Mouse (Mus musculus) liver, adult (tissue): ENCODE measurements around the gene Ifnk.

Experiments used
- GATA4 ChIP-seq: IDR thresholded peaks from 2 replicates; pipeline ENCODE4 v1.6.1; 2014; ENCODE audit warnings: mild to moderate bottlenecking, low read length; ENCODE audit not compliant: insufficient replicate concordance

Gene Ifnk

GRCm38 (mm10) chr4:35151756-35152155, at the start of gene Ifnk:
Gene Ifnk, plus strand, starts transcription at chr4:35152056.
- no peak for TF ChIP-seq GATA4

DNA sequence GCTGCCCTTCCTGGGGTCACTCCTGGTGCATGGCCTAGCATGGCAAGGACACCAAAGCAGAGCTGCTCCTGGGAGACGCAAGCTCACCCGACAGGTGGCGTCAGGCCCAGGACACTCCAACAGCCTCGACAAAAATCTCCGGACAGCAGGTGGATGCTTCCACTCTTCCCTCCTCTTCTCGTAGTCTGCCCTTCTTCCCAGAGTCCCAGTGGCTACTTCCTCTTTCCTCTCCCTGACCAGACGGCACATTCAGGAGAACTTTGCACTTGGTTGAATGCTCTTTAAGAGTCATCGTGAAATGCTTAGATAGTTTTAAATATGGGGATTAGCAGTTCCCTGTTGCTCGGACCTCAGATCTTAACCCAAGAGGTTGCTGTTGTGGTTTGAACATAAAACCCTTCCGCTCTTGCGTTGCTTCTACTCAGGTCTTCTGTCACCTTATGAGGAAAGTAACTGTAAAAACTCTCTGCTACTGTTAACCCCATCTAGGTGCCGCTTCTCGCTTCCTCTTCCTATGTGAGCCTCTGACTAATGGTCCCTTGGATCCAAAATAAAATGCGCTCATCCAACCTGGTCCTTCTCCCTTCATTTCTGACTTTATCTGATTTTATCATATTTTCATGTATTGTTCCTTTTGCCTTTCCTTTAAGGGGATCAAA, 46.6 kb upstream of the Ifnk start:
- no peak for TF ChIP-seq GATA4

DNA sequence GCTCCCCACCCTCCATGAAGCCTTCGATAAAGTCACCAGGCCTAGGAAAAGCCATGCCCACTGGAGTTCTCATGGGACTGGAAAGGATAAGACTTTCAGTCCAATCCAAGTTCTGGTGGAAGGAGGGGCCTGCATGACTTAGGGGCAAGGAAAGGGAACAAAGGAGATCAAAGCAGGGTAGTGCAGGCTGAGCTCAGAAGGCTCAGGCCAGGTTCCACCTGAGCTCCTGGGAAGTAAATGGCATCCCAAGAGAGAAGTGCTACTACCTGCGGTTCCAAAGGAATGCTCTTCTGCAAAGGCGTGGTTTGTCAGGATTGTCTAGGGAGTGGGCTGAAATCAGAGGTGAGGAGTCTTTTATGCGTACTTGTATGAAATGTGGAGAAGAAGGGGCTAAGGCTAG, 39.4 kb upstream of the Ifnk start:
- no peak for TF ChIP-seq GATA4

- TF ChIP-seq GATA4: peak; percentile 56; the same call in 1 of the 2 replicates
These were observed 38.2 kb upstream of the Ifnk start for GRCm38 (mm10) chr4:35113516-35114248.

DNA sequence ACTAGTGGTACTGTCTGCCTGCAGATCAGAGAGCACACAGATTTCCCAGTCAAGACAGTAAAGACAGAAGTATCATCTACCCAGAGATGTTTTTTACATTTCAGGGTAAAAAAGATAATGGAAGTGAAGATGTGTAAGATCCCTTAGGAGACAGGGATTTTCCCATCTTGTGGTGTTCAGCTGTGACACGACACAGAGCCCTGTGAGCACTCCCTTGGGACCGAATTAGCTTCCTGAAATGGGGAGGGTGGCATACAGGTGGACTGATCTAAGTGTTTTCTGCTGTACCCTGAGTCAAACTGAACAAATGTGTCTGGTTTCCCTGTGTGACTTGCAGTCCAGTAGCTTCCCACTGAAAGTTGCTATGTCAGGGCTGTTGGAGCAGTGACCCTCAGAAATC, 36.9 kb upstream of the Ifnk start:
- no peak for TF ChIP-seq GATA4

DNA sequence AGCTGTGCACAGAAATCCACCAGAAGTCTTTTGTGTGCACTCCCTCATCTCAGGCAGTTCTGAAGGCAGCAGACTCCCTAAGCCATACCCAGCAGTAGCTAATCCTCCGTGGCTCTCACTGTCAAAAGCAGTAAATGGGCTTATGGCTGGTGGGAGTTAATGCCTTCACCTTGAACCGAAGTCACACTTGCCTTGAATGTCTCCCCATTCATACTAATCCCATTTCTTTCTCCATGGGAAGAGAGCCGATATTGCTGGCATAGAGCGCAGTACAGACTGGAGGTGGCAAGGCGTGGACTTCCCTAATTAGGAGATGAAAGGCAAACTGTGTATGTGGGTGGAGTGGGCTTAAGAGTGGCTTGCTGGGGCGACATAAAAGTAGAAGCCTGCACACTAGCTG, 35.9 kb upstream of the Ifnk start:
- no peak for TF ChIP-seq GATA4

DNA sequence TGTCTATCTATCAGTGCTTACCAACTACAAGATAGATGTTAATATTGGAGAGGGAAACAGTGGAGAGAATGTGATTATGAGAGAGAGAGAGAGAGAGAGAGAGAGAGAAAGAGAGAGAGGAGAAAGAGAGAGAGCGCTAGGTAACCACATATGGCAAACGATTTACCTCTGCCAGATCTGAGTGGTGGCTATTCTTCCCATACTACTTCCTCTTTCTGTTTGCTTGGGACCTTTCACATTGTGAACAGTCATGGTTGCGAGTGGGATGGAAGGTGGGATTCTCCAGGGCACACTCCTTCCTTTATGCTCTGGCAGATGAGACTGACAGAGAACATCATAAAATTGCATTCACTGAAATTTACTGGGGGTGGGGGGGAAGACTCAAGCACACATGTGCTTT, 34.7 kb upstream of the Ifnk start:
- TF ChIP-seq GATA4: no peak

DNA sequence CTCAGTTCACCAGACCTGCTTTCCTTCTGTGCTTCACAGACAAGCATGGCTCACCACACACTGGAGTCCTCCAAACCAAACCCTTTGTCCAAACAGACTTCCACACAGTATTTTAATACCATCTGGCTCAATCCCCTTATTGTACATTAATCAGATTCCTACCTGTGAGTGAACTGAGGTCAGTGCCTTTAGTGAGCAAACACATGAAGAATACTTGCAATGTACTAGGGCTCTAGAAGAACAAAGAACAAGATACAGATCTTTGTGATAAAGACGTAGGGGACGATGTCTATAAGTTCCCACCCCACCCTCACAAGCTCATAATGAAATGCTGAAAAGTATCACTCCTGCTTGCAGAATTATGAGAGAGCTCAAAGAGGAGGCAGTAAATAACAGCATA, 33.0 kb upstream of the Ifnk start:
- TF ChIP-seq GATA4: no peak

GRCm38 (mm10) chr4:35120159-35120558, 31.7 kb upstream of the Ifnk start:
- no peak for TF ChIP-seq GATA4

GRCm38 (mm10) chr4:35120575-35120974, 31.3 kb upstream of the Ifnk start:
- no peak for TF ChIP-seq GATA4

DNA sequence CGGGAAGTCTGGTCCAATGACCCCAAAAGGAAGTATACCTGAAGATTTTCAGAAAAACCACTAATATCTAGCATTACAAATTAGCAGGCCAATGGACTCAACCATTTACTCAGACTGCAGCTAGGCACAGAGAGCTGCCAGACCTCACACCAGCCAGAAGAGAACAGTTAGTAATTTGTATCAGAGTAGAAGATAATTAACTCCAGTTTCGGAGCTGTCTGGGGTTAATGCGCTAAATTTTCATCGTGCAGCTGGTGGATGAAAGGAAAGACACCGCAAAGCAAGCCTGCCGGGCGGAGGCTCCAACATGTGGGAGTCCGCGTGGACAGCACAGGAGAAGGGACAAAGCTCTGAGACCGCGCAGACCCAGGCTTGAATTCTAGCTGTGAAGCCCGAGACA, 30.8 kb upstream of the Ifnk start:
- TF ChIP-seq GATA4: no peak

DNA sequence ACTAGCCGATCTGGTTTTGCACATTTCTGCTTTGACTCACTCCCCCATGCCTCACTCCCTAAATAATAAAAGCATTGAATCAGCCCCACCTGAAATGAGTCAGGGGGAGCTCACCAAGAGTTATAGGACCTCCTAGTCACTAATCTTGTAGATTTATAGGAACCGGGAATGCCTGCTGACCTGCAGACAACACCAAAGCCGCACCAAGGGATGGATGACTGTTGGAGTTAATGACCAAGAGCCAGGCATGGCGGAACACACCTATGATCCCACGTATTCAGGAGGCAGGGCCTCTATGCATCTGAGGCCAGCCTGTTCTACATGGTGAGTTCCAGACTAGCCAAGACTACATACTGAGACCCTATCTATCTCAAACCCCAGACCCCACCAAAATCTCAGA, 28.8 kb upstream of the Ifnk start:
- no peak for TF ChIP-seq GATA4

GRCm38 (mm10) chr4:35124027-35124426, 27.8 kb upstream of the Ifnk start:
- no peak for TF ChIP-seq GATA4

GRCm38 (mm10) chr4:35125299-35125777, 26.5 kb upstream of the Ifnk start:
- TF ChIP-seq GATA4: no peak

- no peak for TF ChIP-seq GATA4
These were observed 25.1 kb upstream of the Ifnk start for GRCm38 (mm10) chr4:35126776-35127175.

DNA sequence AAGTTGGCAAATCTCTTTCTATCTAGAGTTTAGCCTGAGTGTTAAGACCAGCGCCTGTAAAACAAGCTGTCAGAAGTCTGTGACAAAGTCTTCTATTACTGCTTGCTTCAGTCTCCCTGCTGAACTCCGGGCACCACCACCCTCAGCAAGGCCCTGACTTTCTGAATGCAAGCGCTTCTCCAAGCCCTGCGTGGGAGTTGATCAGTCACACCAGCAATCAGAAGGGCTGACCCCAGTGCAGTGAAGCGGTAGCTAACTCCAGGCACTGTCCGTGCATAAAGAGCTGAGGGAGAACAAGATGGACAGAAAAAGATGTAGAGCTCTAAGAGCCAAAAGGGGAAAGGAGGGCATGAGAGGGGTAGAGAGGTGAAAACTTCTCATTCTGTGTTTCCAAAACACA, 24.1 kb upstream of the Ifnk start:
- no peak for TF ChIP-seq GATA4

- no peak for TF ChIP-seq GATA4
These were observed 21.4 kb upstream of the Ifnk start for GRCm38 (mm10) chr4:35130411-35130948.

GRCm38 (mm10) chr4:35131592-35131991, 20.3 kb upstream of the Ifnk start:
- no peak for TF ChIP-seq GATA4
